Mouse (Mus musculus) cerebellum, postnatal 4 days (tissue): ENCODE measurements around the gene Styxl1.

Experiments
- DNase-seq, 2 experiments: peaks; one replicate each; pipeline ENCODE4 v3.0.0; 2022; ENCODE audit warnings: low spot score in 2 of 2, mixed read lengths in 1 of 2

Gene Styxl1

DNA sequence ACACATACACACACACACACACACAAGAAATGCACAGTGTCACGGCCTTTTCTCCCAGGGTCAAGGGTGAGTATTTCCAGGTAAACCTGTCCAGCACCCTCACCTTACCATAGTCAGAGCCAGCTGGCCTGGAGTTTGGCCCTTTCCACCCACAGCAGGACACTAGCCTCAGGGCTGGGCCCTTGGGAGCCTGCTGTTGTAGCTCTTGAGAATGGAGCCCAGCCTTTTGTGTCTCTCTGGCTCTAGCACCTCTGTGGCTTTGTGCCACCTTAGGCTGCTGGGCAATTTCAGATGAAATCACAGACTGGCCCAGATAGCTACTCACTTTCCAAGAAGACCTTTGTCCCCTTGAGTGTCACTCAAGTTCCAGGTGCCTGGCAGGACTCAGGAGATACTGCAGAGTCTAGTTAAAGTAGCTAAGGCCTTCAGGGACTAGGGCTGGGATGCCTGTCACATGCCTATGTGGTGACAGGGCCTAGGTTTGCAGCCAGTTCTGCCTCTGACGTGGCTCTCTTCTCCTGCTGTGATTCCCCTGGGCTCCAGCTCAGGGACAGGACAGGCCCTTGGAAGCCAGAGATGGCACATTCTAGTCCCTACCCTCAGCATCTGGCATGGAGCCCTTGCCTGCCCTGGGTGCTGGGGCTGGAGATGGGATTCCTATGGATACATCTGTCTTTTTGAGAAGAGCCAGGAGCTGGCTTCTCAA lies 51.4 kb downstream of the Styxl1 start:
- no peak for DNase-seq

DNA sequence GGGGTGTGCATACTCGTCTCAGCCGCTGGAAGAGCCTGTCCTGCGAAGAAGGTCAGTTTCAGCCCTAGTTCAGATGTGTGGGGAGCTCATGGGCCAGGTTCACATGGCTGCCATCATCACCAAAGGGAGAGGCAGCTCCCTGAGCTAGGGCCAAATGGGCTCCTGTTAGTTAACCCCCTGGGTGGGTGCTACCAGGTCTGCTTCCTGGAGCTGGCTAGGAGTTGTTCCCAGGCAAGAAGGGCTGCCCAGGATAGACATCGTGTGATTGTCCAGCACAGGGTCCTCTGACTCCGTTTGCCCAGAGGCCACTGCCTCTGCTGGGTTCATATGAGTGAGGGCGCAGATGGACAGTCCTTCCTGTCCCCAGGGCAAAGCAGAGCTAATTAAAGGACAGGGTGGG lies 52.2 kb downstream of the Styxl1 start:
- DNase-seq, result no peak

DNA sequence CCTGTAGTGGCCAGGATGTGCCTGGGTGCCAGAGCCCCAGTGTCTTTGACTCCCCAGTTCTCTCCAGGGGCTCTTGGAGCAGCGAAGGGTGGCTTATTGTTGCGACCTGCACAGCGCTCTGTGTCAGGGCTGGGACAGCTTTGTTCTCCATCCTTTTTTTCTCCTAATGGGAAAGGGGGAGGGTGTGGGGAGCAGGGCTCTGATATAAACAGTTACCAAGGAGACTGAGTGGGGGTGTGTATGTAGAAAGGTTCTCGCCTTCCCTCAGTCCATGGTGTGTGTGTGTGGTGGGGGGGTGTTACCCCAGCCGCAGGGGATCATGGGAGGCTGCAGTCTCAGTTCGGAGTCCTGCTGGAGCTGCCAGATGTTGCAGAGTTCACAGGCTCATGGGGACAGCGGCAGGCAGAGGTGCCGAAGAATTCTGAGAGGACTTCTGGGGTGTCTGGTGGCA lies 52.8 kb downstream of the Styxl1 start:
- DNase-seq, result no peak

DNA sequence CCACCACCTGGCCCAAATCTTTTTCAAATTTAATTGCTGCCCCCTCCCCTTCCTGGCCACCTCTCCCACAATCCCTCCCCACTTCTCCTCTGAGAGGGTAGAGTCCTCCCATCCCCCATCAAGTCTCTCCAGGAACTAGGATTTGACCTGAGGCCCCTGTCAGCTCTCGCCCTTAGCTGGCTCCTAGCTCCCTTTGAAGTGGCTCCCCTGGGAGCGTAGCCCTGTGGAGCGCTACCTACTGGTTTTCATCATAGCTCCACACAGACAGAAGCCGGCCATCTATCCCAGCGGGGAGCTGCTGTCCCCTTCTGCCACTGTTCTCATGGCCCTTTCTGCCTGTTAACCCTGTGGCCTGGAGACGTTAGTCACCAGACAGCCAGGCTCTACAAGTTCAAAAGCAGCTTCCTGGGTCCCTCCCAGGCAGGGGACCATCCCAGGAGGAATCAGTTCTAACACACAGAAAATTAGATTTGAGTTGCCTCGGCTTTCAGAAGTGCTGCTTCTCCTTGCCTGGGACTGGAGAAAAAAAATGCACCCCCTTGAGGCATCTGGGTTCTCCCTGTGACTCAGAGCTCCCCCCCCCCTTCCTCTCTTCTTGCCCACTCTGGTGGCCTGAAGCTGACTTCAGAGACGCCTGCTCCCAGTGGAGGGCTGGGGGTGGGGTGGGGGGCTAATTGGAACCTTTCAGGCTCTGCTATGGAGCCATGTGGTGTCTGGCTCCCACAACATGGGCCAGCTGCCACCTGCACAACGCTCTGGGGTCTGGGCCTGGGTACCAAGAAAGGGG lies 53.5 kb downstream of the Styxl1 start:
- DNase-seq, result peak in 1 of 2 experiments; percentile 23

DNA sequence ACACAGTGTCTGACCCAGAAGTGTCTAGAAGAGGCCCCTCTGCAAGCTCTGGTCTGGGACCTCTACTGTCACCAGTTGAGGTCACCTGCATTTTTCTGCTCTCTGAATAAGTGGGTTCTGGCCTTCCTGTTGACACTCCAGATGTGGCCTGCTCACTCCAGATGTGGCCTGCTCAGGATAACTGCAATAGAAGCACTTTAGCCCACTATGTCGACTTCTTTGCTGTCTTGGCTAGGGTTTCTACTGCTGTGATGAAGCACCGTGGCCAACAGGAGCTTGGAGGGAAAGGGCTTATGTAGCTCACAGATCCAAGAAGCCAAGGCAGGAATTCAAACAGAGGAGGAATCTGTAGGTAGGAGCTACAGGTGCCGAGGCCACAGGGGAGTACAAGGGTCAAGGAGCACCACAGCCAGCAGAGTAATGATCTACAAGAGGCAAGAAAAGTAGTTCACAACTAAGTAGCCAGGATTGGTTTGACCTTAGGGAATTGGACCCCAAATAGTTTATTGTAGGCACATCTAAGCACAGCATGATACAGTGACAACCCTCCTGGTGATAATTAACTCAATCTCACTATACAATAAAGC lies 54.9 kb downstream of the Styxl1 start:
- DNase-seq, result no peak

DNA sequence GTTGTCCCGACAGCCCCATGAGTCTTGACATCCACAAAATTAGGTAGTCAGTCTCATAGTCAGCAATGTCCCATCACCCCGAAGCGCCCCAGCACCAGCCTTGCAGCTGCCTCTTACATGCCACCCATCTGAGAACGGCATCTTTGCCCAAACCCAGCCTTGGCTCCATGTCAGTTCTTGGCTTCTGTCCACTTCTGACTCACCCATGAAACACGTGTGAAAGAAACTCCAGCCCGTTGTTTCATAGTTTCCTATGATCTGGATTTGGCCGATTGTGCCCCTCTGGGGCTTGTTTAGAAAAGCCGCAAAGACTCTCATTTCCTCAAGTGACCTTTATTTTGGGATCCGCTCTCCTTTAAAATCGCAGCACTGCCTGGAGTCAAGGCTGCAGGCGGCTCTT lies 56.1 kb downstream of the Styxl1 start:
- DNase-seq, result peak in 1 of 2 experiments; percentile 67

DNA sequence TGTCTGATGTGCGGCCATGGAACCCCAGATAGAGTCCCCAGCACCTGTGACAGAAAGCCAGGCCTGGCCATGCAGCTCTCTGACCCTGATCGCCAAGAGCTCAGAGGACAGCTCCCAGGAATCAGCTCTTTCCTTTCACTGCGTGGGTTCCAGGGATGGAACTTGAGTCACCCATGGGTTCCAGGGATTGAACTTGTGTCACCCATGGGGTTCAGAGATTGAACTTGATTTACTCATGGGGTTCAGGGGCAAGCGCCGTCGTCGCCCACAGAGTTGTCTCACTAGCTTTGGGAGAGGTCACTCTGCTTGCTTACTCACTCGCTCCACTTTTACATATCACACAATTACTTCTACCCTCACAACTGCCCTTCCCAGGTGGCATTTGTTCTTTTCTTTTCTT lies 57.1 kb downstream of the Styxl1 start:
- DNase-seq, result no peak

DNA sequence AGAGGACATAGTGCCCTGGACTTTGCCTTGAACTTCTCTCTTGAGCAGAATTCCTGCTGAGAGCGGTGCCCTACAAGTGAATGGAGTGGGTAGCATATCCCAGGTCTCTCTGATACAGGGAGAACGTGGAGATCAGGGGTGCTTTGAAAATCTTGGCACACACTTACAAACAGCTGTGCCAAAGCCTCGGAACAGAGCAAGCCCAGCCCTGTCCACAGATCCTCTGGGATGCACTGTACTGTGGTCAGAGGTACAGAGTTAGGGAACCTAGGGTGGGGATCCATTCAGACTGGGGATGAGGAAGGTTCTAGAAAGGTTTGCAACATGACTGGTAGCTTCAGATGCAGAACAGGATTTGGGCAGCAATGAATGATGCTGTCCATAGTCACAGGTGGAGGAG lies 58.1 kb downstream of the Styxl1 start:
- no peak for DNase-seq

DNA sequence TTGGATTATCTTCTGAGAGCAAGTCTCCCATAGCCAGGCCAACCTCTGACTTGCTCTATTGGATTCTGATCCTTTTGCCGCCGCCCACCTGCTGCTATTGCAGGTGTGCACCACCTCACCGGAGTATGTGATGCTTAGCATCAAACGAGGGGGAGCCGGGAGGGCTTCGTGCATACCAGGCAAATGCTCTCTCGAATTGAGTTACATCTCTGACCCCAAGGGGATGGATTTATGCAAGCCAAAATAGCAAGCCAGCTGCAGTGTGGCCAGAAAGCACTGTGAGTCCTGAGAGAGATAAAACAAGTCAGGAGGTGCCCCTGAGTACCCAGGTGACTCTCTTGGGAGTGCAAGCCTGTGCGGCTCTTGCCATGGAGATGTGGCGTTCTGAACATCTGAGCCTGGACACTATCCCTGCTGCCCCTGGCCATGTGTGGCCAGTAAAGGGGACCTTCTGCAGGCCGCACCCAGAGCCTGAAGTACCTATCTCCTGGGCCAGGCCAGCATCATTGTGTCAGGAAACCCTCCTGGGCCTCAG lies 58.5 kb downstream of the Styxl1 start:
- DNase-seq, result no peak

DNA sequence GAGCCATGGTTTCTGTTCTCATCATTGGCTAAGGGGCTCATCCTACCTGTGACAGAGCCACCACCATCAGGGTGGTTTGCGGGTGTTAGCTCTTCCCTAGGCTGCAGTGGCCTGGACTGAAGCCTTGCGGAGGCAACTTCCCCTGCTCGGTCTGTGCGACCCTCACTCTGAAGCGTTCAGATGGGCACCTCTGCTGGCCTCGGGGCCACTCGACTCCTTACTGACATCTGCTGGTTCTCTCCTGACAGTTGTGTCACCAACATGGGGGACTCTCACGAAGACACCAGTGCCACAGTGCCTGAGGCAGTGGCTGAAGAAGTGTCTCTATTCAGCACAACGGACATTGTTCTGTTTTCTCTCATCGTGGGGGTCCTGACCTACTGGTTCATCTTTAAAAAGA lies 62.6 kb downstream of the Styxl1 start:
- no peak for DNase-seq

DNA sequence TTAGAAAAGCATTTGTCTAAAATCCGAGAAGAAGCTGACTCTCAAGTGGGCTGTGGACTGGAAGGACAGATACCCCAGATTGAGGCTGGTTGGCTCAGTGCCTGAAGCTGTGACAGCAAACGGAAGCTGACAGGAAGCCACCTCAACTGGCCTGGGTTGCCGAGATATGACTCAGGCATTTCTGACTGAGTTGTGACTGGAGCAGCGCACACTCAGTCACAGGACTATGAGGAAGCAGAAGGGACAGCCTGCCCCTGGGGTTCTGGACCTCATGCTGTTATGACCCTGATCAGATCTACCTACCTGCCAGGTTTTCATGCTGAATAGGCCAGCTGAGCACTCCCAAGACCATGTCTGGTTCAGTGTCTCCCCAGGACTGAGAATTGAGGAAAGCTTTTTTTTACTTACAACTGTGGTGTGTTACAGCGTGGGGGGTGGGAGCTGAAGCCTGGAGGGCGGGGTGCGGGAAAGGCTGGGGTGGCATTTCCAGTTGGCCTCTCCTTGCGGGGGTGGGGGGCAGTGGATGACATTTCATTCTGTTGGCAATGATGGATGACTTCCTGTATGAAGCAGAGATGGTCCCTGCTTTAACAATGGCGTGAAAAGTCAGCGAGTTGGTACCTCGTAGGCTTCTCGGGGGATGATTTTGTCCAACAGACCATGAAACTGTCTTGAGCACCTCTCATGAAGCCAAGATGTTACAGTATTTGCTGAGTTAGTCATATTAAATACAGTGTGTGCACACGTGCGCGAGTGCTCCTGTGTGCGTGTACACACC lies 64.6 kb downstream of the Styxl1 start:
- DNase-seq, result peak in 1 of 2 experiments; percentile 43

DNA sequence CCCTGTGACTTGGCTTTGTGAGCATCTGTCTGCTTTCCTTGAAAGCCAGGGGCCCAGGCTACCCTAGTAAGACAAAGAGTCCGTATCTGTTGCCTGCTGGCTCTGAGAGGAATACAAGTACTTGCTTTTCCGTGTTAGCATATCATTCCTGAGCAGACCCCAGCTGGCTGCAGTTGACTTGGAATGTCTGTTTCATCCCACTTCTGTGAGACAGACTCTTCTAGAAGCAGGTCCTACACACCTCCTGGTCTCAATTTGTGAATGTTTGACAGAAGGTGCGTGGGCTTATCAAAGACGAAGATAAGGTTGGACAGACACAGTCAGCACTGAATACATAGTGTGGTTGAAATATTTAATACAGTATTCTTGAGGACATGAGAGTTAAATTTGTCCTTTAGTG lies 65.4 kb downstream of the Styxl1 start:
- no peak for DNase-seq

DNA sequence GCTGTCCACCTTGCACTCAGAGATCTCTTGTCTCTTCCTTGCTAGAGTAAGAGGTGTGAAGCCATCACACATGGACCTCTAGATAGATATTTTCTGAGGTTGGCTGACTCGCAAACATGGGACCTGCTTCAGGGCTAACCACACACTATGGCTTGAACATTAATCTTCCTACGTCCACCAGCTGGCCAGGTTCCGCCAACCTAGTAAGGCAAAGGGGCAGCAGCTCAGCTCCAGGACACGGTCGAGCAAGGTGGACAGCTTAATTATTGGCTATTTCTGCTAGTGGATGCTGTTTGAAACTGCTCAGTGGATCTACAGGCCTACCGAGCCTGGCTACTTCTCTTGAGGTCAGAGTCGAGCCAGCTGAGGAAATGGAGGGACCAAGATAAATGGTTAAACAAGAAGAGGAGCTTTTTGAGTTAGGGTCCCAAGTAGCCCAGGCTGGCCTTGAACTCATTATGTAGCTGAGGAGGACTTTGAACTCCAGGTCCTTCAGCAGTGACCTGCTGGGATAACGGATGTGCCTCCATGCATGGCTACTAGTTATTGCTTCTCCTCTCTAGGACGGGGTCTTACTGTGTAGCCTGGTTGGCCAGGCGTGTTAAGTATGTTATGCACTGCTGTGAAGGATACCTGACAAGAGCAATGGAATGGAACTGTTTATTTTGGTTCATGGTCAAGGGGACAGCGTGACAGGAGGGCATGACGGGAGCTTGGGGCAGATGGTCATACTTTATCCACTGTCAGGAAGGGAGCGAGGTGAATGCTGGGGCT lies 66.4 kb downstream of the Styxl1 start:
- DNase-seq, result no peak

DNA sequence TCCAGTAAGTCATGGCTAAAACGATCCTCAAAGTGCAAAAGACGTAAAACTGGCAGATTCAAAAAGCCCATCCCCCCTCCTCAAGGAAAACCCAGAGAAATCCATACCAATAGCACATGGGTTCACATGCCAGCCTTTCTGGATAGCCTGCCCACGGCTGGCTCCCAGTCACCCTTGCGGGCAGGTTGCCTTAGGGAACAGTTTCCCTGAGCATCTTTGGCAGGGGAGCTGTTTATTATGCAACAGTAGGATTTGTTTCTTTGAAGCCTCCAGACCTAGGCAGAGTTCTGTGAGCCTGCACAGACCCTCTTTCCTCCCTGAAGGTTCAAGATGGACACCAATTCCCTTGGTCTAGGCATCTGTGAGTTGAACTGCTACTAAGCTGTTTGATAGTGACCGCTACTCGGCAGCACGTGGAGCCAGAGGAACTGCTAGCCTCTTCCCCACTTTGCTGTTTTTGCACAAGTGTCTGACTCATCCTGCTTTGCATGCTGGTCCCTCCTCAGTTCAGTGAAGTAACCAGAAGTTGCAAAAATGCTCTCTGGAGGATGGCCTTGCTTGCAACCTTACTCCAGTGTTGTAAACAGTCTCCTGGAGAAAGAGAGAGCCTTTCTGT lies 67.5 kb downstream of the Styxl1 start:
- DNase-seq, result no peak

DNA sequence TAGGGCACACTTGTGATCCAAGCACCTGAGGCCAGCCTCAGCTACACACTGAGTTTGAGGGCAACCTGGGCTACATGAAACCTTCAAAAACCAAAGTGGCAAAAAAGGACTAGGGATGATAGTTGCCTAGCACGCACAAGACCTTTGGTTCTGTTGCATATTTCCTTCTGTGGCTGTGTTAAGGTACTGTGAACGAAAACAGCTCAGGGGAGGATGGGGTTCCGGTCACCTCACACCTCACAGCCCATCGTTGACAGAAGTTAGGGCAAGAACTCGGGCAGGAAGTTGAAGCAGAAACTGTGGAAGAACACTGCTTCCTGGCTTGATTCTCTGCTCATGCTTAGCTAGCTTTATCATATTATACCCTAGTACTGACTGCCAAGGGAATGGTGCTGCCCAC lies 68.5 kb downstream of the Styxl1 start:
- no peak for DNase-seq

DNA sequence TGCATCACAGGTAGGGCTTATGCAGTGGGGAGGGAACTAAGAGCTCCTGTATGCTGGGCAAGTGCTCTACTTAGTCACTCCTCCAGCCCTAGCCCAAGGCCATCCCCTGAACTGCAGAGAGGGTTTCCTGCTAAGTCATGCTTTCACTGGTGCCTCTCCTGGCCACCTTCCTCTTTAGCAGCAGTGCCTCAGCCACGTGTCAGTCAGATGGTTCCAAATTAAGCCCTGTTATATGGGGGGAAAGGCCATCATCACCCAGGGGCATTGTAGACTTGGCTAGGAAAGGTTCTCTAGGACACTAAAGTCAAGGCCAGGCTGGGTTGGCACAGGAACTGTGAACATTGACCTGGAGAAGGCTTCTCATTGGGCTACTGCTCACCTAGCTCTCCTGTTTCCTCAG lies 70.3 kb downstream of the Styxl1 start:
- no peak for DNase-seq

DNA sequence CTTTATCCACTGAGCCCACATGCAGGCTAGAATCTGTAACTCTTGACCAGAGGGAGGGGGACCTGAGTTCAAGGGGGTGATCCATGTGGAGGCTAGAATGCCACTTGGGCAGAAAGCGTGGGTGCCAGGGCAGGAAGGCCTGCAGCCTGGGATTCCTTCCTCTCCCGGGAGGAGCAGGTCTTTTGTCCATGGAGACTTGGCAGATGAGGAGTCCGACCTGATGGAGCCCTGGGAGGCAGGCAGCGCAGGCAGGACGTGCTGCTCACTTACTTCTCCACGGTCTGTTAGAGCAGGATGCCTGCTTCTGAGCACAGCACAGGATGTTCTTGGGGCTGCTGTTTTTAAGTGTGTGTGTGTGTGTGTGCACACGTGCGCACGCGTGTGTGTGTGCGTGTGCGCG lies 71.1 kb downstream of the Styxl1 start:
- no peak for DNase-seq

DNA sequence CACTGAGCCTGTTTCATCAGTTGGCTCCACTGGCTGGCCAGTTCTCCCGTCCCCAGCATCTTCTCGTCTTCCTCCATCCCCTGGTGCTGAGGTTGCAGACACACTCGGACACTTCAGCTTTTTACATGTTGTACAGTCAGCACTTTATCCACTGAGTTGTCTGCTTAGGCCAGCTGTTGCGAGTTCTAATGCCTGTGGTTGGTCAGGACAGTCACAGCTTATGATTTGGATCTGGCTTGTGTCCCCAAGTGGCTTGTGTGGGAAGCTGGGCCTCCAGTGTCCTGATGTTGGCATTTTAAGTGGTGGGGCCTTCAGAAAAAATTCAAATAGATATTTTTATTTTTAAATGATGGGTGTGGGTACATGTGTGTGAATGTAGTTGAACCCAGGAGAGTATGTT lies 72.8 kb downstream of the Styxl1 start:
- DNase-seq, result no peak

DNA sequence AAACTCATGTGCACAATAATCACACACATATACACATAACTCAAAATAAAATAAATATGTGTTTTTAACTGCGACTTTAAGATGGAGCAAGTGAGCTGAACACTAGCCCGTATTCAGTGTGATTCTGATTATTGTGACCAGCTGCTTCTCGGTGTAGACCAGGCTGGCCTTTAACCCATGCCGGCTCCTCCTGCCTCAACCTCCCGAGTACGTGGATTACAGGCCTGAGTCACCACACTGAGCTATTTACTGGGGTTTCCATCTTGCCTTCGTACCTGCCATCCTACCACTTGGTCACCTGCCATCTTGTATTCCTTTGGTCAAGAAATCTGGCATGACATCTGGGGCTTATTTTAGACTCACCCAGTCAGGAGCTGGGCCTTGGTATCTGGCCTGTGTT lies 74.8 kb downstream of the Styxl1 start:
- DNase-seq, result no peak

DNA sequence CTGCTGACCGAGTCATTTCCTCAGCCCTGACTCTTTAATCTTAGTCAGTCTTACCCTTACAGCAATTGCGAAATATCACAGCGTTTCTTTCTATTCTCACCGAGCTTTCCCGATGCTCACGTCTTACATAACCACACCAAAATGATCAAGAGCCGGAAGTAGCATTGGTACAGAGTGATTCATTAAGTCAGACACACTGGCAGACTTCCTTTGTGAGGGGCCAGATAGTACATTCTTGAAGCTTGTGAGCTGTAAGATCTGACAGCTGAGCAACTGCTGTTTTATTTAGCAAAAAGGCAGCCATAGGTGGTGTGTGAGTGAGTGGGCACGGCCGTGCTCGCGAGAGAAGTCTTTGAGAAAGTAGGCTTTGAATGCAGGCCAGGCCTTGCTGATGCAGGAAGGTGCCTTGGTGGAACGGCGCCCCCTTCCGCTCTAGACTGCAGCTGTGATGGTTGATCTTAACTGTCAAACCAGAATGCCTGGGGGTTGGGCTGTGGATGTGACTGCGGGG lies 75.4 kb downstream of the Styxl1 start:
- no peak for DNase-seq
